Mouse (Mus musculus) bone marrow, adult 2 months (tissue): ENCODE results near the gene Nfkbie. TPM values are rescaled to one million over a fixed set of nuclear protein-coding genes. Genes with fewer than 3 reads are reported as not detected.

Source experiments
- H3K27ac ChIP-seq: fragments of 200-500 bp; 2 replicates; pipeline ENCODE4 v1.5.1; 2012; ENCODE audit warnings: low read depth, mild to moderate bottlenecking, control low read depth, inconsistent platforms, low read length; ENCODE audit not compliant: control insufficient read depth, poor library complexity, insufficient read depth
- H3K4me1 ChIP-seq: fragments of 200-500 bp; 2 replicates; pipeline ENCODE4 v1.6.1; 2011; ENCODE audit warnings: low read length; ENCODE audit not compliant: control insufficient read depth, insufficient read depth
- H3K4me3 ChIP-seq: fragments of 200-500 bp; replicated peaks from 2 replicates; pipeline ENCODE3; 2011; ENCODE audit warnings: mild to moderate bottlenecking, low read depth, low read length, control low read depth; ENCODE audit not compliant: control insufficient read depth
- CTCF ChIP-seq: fragments of 200-500 bp; IDR thresholded peaks from 2 replicates; pipeline ENCODE4 v1.5.1; 2011; ENCODE audit warnings: low read length, control low read depth; ENCODE audit not compliant: control insufficient read depth, insufficient read depth
- POLR2A ChIP-seq: fragments of 200-500 bp; IDR thresholded peaks from 2 replicates; pipeline ENCODE4 v1.6.1; 2011; ENCODE audit warnings: low read depth, mild to moderate bottlenecking, control low read depth, low read length, borderline replicate concordance; ENCODE audit not compliant: control insufficient read depth
- WGBS: fragments of 180-500 bp; shearing (Covaris S2); methylation state at CpG from one replicate; pipeline ENCODE4 v1.1.7; 2018; 5-methylcytosine and 5-hydroxymethylcytosine counted together
- polyA plus RNA-seq: library from polyadenylated mRNA; stranded (reverse); fragments of >200 nt; gene quantifications from 2 replicates; pipeline ENCODE4 v1.2.4, GENCODE M21; 2011; ENCODE audit warnings: low replicate concordance; ENCODE audit not compliant: missing spikeins, insufficient read depth, insufficient read length

Nfkbie gene
- polyA plus RNA-seq, 1 experiment = 14.8 TPM

- Histone ChIP-seq H3K4me3 (no peak overlapping the region), H3K4me1 (no peaks in the 10 kb centered on the region; the same call in 1 of the 2 replicates), H3K27ac (no peak overlapping the region)
- TF ChIP-seq CTCF (no peak), POLR2A (no peak)
- WGBS = 86% methylated on average over 12 of the region's 12 CpGs
Observed at GRCm38 (mm10) chr17:45568990-45569389, 13.5 kb downstream of the Nfkbie start.

DNA sequence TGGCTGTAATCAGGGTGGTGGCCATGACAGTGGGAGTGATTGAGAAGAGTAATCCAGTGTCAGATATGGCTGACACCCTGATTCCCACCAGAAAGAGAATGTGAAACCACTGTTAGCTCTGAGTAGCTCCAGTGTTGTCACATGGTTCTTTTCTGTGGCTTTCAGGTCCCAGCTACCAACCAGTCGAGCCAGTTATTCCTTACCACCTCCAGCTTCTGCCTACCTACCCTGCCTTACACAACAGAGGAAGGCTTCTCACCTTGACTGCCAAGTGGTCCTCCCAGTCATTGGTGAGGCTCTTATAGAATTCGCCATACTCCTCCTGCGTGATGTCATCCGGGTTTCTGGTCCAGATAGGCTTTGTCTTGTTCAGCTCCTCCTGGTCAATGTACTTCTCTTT, 14.5 kb downstream of the Nfkbie start:
- Histone ChIP-seq H3K4me1 (no peaks in the 10 kb centered on the region; the same call in 1 of the 2 replicates), H3K27ac (no peak overlapping the region), H3K4me3 (no peak overlapping the region)
- TF ChIP-seq POLR2A (no peak), CTCF (no peak)
- WGBS = 70% methylated on average over 4 of the region's 4 CpGs

DNA sequence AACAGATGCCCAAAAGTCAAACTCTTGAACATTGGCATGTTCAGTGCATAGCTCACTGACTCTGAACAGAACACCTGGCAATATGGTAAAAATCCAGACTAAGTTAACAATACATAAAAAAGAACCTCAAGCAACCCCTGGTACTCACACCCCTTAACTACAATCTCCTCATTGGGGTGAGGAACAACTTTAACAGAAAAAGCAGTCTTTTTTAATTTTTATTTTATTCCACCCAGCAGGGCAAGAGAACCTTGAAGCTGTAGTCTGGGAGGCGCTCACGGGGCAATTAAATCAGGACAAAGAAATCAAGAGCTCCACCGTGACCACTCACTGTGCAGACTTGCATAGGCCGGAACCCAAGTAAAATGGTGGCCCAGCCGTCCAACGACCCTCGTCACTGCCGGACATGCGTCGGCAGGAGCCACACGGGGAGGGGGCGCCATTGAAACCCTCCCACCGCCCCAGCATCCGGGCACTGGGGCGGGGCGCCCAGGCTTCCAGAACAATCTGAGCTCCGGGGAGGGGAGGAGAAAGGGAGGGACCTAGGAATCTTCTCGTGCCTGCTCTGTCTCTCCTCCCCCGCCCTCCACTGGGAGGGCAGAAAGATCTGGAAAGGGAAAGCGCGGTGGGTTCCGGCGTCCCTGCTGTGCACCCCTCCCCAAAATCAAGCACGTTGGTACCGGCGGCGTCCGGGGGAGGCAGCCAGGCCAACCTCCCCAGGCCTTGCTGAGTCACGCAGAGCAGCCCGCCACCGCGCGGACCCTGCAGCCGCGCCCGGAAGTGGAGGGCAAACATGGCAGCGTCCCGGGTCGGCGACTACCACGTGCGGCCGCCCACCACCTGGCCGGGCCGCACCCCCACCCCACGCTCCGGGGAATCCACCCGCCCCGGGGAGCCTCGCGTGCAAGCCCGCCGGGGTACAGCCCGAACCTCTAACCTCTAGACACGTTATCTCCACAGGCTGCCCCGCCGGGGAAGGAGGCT, 16.9 kb downstream of the Nfkbie start:
- Histone ChIP-seq H3K4me1 (no peaks in the 10 kb centered on the region; the same call in 1 of the 2 replicates), H3K27ac (peak overlapping the region; percentile 93), H3K4me3 (peak overlapping the region; percentile 97)
- WGBS = under 1% methylated on average over 57 of the region's 57 CpGs
- TF ChIP-seq CTCF = peak; percentile 8; the same call in 1 of the 2 replicates
- 0 out of 2 replicates have a peak, but pooled peaks have one; percentile 29 for TF ChIP-seq POLR2A

DNA sequence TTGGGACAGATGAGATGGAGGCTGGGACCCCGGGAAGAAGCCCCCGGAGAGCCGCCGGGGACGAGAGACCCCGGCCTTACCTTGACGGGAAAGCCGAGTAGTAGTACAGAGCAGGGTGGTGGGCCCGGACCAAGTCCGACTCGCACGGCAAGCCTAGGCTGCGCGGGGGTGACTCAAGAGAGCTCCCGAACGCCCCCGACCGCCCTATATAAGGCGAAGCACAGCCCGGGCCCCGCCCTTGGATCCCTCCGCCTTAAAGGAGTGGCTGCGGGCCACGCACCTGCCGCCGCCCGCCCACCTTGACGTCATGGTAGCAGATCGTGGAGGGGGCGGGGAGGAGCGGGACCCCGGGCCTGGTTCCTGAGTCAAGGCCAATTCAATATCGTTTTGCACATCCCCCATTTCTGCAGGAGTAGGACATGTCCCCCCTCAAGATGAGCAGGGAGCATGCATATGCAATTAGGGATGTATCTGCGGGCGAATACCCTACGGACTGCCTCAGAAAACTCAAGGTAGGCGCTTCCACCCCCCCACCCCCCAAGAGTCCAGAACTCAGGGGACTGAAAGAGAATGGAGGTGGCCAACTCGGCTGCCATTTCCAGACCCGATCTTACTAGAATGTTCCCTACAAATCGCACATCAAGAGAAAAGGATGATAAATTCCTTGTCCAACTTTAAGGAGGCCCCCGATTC, 17.7 kb downstream of the Nfkbie start, which contains the start of gene Hsp90ab1:
TSS of gene Hsp90ab1 (minus strand) at position 185 of the 693 bp plus-strand sequence.
- TF ChIP-seq CTCF = no peak
- TF ChIP-seq POLR2A = peak; percentile 93; the same call in 1 of the 2 replicates
- Histone ChIP-seq H3K27ac (peak within 1 kb of the TSS; percentile 93), H3K4me3 (peak within 1 kb of the TSS; percentile 97), H3K4me1 (no peaks in the 10 kb centered on the region; the same call in 1 of the 2 replicates)
- under 1% methylated on average over 41 of the region's 41 CpGs for WGBS

DNA sequence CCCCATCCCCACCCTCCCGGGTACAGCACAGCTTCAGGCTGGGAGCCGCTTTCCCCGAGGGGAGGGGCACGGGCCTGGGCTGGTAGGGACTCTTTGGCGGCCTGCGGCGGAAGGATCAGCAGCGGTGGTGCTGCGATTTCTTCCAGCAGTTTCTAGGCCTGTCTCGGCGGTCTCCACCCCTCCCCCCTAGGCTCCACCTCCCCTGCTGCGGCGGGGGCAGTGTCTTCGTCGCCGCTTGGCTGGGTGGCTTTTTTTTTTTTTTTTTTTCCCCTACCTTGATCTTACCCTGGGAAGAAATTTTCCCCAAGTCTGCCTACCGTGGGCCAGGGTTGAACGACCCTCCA, 18.2 kb downstream of the Nfkbie start:
- H3K4me1 ChIP-seq = no peaks in the 10 kb centered on the region; the same call in 1 of the 2 replicates

GRCm38 (mm10) chr17:45574129-45574761, 18.7 kb downstream of the Nfkbie start:
- Histone ChIP-seq H3K4me3 (peak overlapping the region; percentile 97), H3K27ac (peak overlapping the region; percentile 93), H3K4me1 (no peaks in the 10 kb centered on the region; the same call in 1 of the 2 replicates)
- TF ChIP-seq POLR2A (0 out of 2 replicates have a peak, but pooled peaks have one; percentile 20), CTCF (no peak)
- 3% methylated on average over 17 of the region's 17 CpGs for WGBS

More for the DNA sequence above, 18.2 kb downstream of the Nfkbie start:
- H3K27ac ChIP-seq = peak overlapping the region; percentile 93
- 0% methylated on average over 18 of the region's 18 CpGs for WGBS
- peak overlapping the region; percentile 97 for H3K4me3 ChIP-seq
- TF ChIP-seq CTCF (no peak), POLR2A (peak; percentile 37; the same call in 1 of the 2 replicates)

DNA sequence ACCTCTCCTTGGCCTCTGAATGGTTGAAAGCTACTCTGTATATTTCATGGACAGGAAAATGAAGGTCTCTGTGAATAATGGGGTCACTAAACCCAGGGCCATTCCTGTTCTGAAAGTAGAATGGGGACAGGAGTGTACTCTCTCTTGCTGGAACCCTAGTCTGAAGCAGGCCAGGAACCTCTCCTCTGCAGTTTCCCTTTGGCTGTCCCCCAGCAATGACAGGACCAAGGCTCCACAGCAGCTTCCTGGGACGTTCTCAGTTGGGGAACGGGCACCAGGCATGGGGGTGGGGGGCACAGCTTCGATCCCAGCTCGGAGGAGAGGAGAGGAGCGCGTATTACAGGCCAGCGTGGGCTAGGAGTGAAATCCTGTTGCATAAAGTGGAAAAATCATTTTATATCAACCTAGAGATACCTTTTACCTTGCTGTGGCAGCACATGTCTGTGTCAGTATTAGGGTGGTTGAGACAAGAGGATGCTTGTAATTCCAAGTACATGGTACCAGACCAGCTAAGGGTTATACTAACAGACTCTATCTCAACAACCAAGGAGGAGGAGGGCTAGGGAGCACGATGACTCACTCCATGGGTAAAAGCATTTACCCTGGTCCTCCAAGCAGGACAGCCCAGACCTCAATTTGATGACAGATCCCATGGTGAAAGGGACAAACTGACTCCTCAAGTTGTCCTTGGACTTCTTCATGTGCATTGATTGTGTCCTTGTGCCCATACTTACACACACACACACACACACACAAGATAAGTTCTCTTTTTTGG, 19.8 kb downstream of the Nfkbie start:
- Histone ChIP-seq H3K4me3 (no peak overlapping the region), H3K4me1 (peaks cover 2% of the 10 kb centered on the region; the same call in 1 of the 2 replicates), H3K27ac (no peak overlapping the region)
- TF ChIP-seq CTCF (no peak), POLR2A (no peak)
- WGBS = 90% methylated on average over 8 of the region's 8 CpGs
